Mouse (Mus musculus): ENCODE results near the gene Senp3. TPM values are rescaled to one million over a fixed set of nuclear protein-coding genes. Genes with fewer than 3 reads are reported as not detected.
A peak's percentile ranks its signal among the peaks of the same experiment; 100 is the strongest.

The Senp3 gene
- polyA plus RNA-seq, 1 experiment from 2014 or later, result 99.2 TPM

- WGBS, result 93% methylated on average over 3 of the region's 3 CpGs
- no peak for ATAC-seq (ENCODE audit: low FRiP score)
- H3K9ac ChIP-seq, result no peak overlapping the region
Observed at GRCm38 (mm10) chr11:69697396-69697795, 15.5 kb upstream of the Senp3 start.

GRCm38 (mm10) chr11:69695361-69696181 lies 13.7 kb upstream of the Senp3 start, which contains the start of the genes Tnfsf12 and Tnfsfm13:
TSS of gene Tnfsf12 (minus strand) at chr11:69695849.
TSS of gene Tnfsfm13 (minus strand) at chr11:69696098.
- ATAC-seq (ENCODE audit: low FRiP score), result no peak
- 1% methylated on average over 38 of the region's 41 CpGs for WGBS
- peak within 1 kb of the TSS; percentile 74 for H3K9ac ChIP-seq

More at GRCm38 (mm10) chr11:69697396-69697795, 15.5 kb upstream of the Senp3 start:
- no peaks in the 10 kb centered on the region for H3K9me3 ChIP-seq (ENCODE audit: control insufficient read depth, low read length)
- no peak overlapping the region for H3K4me2 ChIP-seq (replicated peaks)
- H3K36me3 ChIP-seq (replicated peaks; ENCODE audit: control insufficient read depth, insufficient read depth), result no peaks in the 10 kb centered on the region
- no peaks in the 10 kb centered on the region for H3K27me3 ChIP-seq (ENCODE audit: control insufficient read depth, insufficient read depth, low read length)
- DNase-seq (ENCODE audit: low spot score), result no peak
- H3K4me3 ChIP-seq (replicated peaks; ENCODE audit: low read length), result no peak overlapping the region
- peaks cover 3% of the 10 kb centered on the region; the same call in 1 of the 2 replicates for H3K4me1 ChIP-seq (replicated peaks; ENCODE audit: control insufficient read depth, insufficient read depth, low read length)
- no peak overlapping the region for H3K27ac ChIP-seq

GRCm38 (mm10) chr11:69695046-69695360 lies 13.1 kb upstream of the Senp3 start:
- 23% methylated on average over 6 of the region's 6 CpGs for WGBS
- no peak overlapping the region for H3K27ac ChIP-seq
- peak overlapping the region; percentile 33 for H3K4me3 ChIP-seq (replicated peaks; ENCODE audit: low read length)
- peak overlapping the region; percentile 71 for H3K4me2 ChIP-seq (replicated peaks)
- peaks cover 3% of the 10 kb centered on the region; the same call in 1 of the 2 replicates for H3K4me1 ChIP-seq (replicated peaks; ENCODE audit: control insufficient read depth, insufficient read depth, low read length)
- no peaks in the 10 kb centered on the region for H3K36me3 ChIP-seq (replicated peaks; ENCODE audit: control insufficient read depth, insufficient read depth)
- no peak for DNase-seq (ENCODE audit: low spot score)
- no peak for ATAC-seq (ENCODE audit: low FRiP score)
- no peaks in the 10 kb centered on the region for H3K27me3 ChIP-seq (ENCODE audit: control insufficient read depth, insufficient read depth, low read length)
- H3K9ac ChIP-seq, result peak overlapping the region; percentile 74
- H3K9me3 ChIP-seq (ENCODE audit: control insufficient read depth, low read length), result no peaks in the 10 kb centered on the region

More at GRCm38 (mm10) chr11:69695361-69696181, 13.7 kb upstream of the Senp3 start, which contains the start of the genes Tnfsf12 and Tnfsfm13:
- Histone ChIP-seq H3K36me3 (replicated peaks; ENCODE audit: control insufficient read depth, insufficient read depth) (no peaks in the 10 kb centered on the region), H3K27ac (no peak within 1 kb of the TSS), H3K4me1 (replicated peaks; ENCODE audit: control insufficient read depth, insufficient read depth, low read length) (peaks cover 3% of the 10 kb centered on the region; the same call in 1 of the 2 replicates), H3K27me3 (ENCODE audit: control insufficient read depth, insufficient read depth, low read length) (no peaks in the 10 kb centered on the region), H3K4me2 (replicated peaks) (peak within 1 kb of the TSS; percentile 71), H3K4me3 (replicated peaks; ENCODE audit: low read length) (peak within 1 kb of the TSS; percentile 33), H3K9me3 (ENCODE audit: control insufficient read depth, low read length) (no peaks in the 10 kb centered on the region)
- DNase-seq (ENCODE audit: low spot score), result peak; percentile 34

GRCm38 (mm10) chr11:69693421-69693965 lies 11.6 kb upstream of the Senp3 start:
- no peaks in the 10 kb centered on the region for H3K36me3 ChIP-seq (replicated peaks; ENCODE audit: control insufficient read depth, insufficient read depth)
- H3K4me2 ChIP-seq (replicated peaks), result no peak overlapping the region
- WGBS, result 62% methylated on average over 11 of the region's 11 CpGs
- no peak overlapping the region for H3K27ac ChIP-seq
- no peaks in the 10 kb centered on the region for H3K27me3 ChIP-seq (ENCODE audit: control insufficient read depth, insufficient read depth, low read length)
- H3K4me1 ChIP-seq (replicated peaks; ENCODE audit: control insufficient read depth, insufficient read depth, low read length), result peaks cover 3% of the 10 kb centered on the region; the same call in 1 of the 2 replicates
- no peak for ATAC-seq (ENCODE audit: low FRiP score)
- no peak overlapping the region for H3K9ac ChIP-seq
- no peak for DNase-seq (ENCODE audit: low spot score)
- H3K4me3 ChIP-seq (replicated peaks; ENCODE audit: low read length), result no peak overlapping the region
- no peaks in the 10 kb centered on the region for H3K9me3 ChIP-seq (ENCODE audit: control insufficient read depth, low read length)

GRCm38 (mm10) chr11:69692863-69693262 lies 11.0 kb upstream of the Senp3 start:
- no peak overlapping the region for H3K4me3 ChIP-seq (replicated peaks; ENCODE audit: low read length)
- H3K27me3 ChIP-seq (ENCODE audit: control insufficient read depth, insufficient read depth, low read length), result no peaks in the 10 kb centered on the region
- 85% methylated on average over 6 of the region's 6 CpGs for WGBS
- no peaks in the 10 kb centered on the region for H3K36me3 ChIP-seq (replicated peaks; ENCODE audit: control insufficient read depth, insufficient read depth)
- H3K9ac ChIP-seq, result no peak overlapping the region
- H3K4me1 ChIP-seq (replicated peaks; ENCODE audit: control insufficient read depth, insufficient read depth, low read length), result peaks cover 3% of the 10 kb centered on the region; the same call in 1 of the 2 replicates
- H3K9me3 ChIP-seq (ENCODE audit: control insufficient read depth, low read length), result no peaks in the 10 kb centered on the region
- H3K27ac ChIP-seq, result no peak overlapping the region
- no peak overlapping the region for H3K4me2 ChIP-seq (replicated peaks)
- DNase-seq (ENCODE audit: low spot score) (no peak), ATAC-seq (ENCODE audit: low FRiP score) (no peak)

GRCm38 (mm10) chr11:69692196-69692811 lies 10.4 kb upstream of the Senp3 start:
- Histone ChIP-seq H3K9ac (no peak overlapping the region), H3K4me3 (replicated peaks; ENCODE audit: low read length) (no peak overlapping the region), H3K27ac (no peak overlapping the region), H3K36me3 (replicated peaks; ENCODE audit: control insufficient read depth, insufficient read depth) (no peaks in the 10 kb centered on the region), H3K27me3 (ENCODE audit: control insufficient read depth, insufficient read depth, low read length) (no peaks in the 10 kb centered on the region), H3K9me3 (ENCODE audit: control insufficient read depth, low read length) (no peaks in the 10 kb centered on the region), H3K4me1 (replicated peaks; ENCODE audit: control insufficient read depth, insufficient read depth, low read length) (peaks cover 3% of the 10 kb centered on the region; the same call in 1 of the 2 replicates), H3K4me2 (replicated peaks) (no peak overlapping the region)
- DNase-seq (ENCODE audit: low spot score), result no peak
- ATAC-seq (ENCODE audit: low FRiP score), result no peak
- 81% methylated on average over 9 of the region's 9 CpGs for WGBS

GRCm38 (mm10) chr11:69689891-69690290 lies 8.0 kb upstream of the Senp3 start:
- ATAC-seq (ENCODE audit: low FRiP score) (no peak), DNase-seq (ENCODE audit: low spot score) (no peak)
- H3K9ac ChIP-seq, result no peak overlapping the region
- H3K36me3 ChIP-seq (replicated peaks; ENCODE audit: control insufficient read depth, insufficient read depth), result no peaks in the 10 kb centered on the region
- H3K27ac ChIP-seq, result no peak overlapping the region
- H3K4me1 ChIP-seq (replicated peaks; ENCODE audit: control insufficient read depth, insufficient read depth, low read length), result no peaks in the 10 kb centered on the region; the same call in 1 of the 2 replicates
- H3K4me2 ChIP-seq (replicated peaks), result no peak overlapping the region
- WGBS, result 100% methylated on average over 1 of the region's 1 CpGs
- H3K27me3 ChIP-seq (ENCODE audit: control insufficient read depth, insufficient read depth, low read length), result no peaks in the 10 kb centered on the region
- H3K4me3 ChIP-seq (replicated peaks; ENCODE audit: low read length), result no peak overlapping the region
- no peaks in the 10 kb centered on the region for H3K9me3 ChIP-seq (ENCODE audit: control insufficient read depth, low read length)

GRCm38 (mm10) chr11:69687061-69687460 lies 5.2 kb upstream of the Senp3 start:
- 62% methylated on average over 5 of the region's 5 CpGs for WGBS
- ATAC-seq (ENCODE audit: low FRiP score) (no peak), DNase-seq (ENCODE audit: low spot score) (no peak)
- Histone ChIP-seq H3K9ac (no peak overlapping the region), H3K9me3 (ENCODE audit: control insufficient read depth, low read length) (no peaks in the 10 kb centered on the region), H3K4me2 (replicated peaks) (no peak overlapping the region), H3K4me1 (replicated peaks; ENCODE audit: control insufficient read depth, insufficient read depth, low read length) (peaks cover 12% of the 10 kb centered on the region), H3K27me3 (ENCODE audit: control insufficient read depth, insufficient read depth, low read length) (no peaks in the 10 kb centered on the region), H3K27ac (no peak overlapping the region), H3K36me3 (replicated peaks; ENCODE audit: control insufficient read depth, insufficient read depth) (no peaks in the 10 kb centered on the region), H3K4me3 (replicated peaks; ENCODE audit: low read length) (no peak overlapping the region)

- ATAC-seq (ENCODE audit: low FRiP score) (no peak), DNase-seq (ENCODE audit: low spot score) (no peak)
- H3K27me3 ChIP-seq (ENCODE audit: control insufficient read depth, insufficient read depth, low read length), result no peaks in the 10 kb centered on the region
- peak overlapping the region; percentile 68; the same call in 1 of the 2 replicates for H3K27ac ChIP-seq
- peaks cover 12% of the 10 kb centered on the region for H3K4me1 ChIP-seq (replicated peaks; ENCODE audit: control insufficient read depth, insufficient read depth, low read length)
- no peak overlapping the region for H3K4me2 ChIP-seq (replicated peaks)
- peak overlapping the region; percentile 41; the same call in 1 of the 2 replicates for H3K9ac ChIP-seq
- H3K36me3 ChIP-seq (replicated peaks; ENCODE audit: control insufficient read depth, insufficient read depth), result no peaks in the 10 kb centered on the region
- no peak overlapping the region for H3K4me3 ChIP-seq (replicated peaks; ENCODE audit: low read length)
- H3K9me3 ChIP-seq (ENCODE audit: control insufficient read depth, low read length), result no peaks in the 10 kb centered on the region
- 22% methylated on average over 4 of the region's 4 CpGs for WGBS
Observed at GRCm38 (mm10) chr11:69686377-69686776, 4.5 kb upstream of the Senp3 start.
